Mouse (Mus musculus) mesoderm, embryonic 11.5 days (tissue): ENCODE results near the gene Fbxl2.

Experiments
- DNase-seq: peaks from one replicate; pipeline ENCODE4 v3.0.0-alpha.2; 2012; ENCODE audit warnings: low read depth, low spot score

The Fbxl2 gene

GRCm38 (mm10) chr9:113924883-113925282 is 121.1 kb downstream of the Fbxl2 start:
- DNase-seq: no peak

GRCm38 (mm10) chr9:113922677-113923076 is 123.3 kb downstream of the Fbxl2 start:
- no peak for DNase-seq

GRCm38 (mm10) chr9:113915789-113916188 is 130.2 kb downstream of the Fbxl2 start:
- no peak for DNase-seq
